Mouse (Mus musculus) spleen, adult 2 months (tissue): Measurements from ENCODE around the gene Morf4l1.

Source experiments
- CTCF ChIP-seq: fragments of 200-500 bp; IDR thresholded peaks from 2 replicates; pipeline ENCODE4 v1.5.1; 2011; ENCODE audit warnings: mild to moderate bottlenecking, inconsistent platforms; ENCODE audit not compliant: insufficient read depth, insufficient read length, insufficient replicate concordance; ENCODE audit errors: extremely low read depth
- POLR2A ChIP-seq: fragments of 200-500 bp; IDR thresholded peaks from 2 replicates; pipeline ENCODE4 v1.6.1; 2011; ENCODE audit warnings: low read depth, low read length, inconsistent platforms

DNA sequence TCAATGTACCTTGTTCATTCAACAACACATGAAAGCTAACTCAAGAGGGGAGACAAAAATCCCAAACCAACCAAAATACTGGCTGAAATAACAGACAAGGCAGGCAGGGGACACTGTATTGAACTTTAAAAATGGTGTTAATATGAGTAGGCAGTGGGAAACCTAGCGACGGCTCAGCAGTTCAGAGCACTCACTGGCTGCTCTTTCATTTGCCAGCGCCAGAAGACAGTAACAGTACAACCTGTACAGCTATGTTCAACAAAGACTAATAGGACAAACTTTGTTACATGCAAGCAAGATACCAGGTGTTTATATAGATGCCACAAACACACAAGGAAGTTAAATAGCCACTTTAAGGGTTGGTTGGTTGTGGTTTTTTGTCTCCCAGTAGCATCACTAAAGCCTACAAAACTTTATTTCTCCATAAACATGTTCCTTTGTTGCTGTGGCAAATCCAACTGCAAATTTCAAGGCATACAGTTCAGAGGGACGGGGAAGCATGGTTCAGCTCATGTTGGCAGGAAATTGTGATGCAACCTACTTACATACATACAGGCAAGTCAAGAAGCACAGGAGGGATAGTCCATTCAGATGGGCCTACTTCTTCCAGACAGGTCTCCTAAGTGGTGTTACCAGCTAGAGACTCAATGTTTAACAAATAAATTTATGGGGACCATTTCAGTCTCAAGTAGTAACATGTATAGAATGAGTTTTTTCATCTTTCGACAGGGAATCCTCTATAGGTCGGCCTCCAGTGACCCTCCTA is 25.1 kb downstream of the Morf4l1 start:
- TF ChIP-seq CTCF (no peak), POLR2A (no peak)
